Mouse (Mus musculus): ENCODE data around the gene Nr2f6.
A peak's percentile ranks its signal among the peaks of the same experiment; 100 is the strongest.

Nr2f6 gene

GRCm38 (mm10) chr8:71381421-71381970 is at the start of gene Nr2f6:
Gene Nr2f6 (minus strand): TSS chr8:71381960.
- DNase-seq, result peak; percentile 67

- no peak for DNase-seq
Observed at GRCm38 (mm10) chr8:71422121-71422520, 40.4 kb upstream of the Nr2f6 start.

GRCm38 (mm10) chr8:71411535-71412273 is 29.9 kb upstream of the Nr2f6 start:
- no peak for DNase-seq

- no peak for DNase-seq
Observed at GRCm38 (mm10) chr8:71408231-71408630, 26.5 kb upstream of the Nr2f6 start.

- DNase-seq, result peak; percentile 19
Observed at GRCm38 (mm10) chr8:71407441-71407840, 25.7 kb upstream of the Nr2f6 start.

GRCm38 (mm10) chr8:71406099-71407015 is 24.6 kb upstream of the Nr2f6 start:
- peak; percentile 57 for DNase-seq

GRCm38 (mm10) chr8:71405401-71406098 is 23.8 kb upstream of the Nr2f6 start, which contains the start of gene Ankle1:
Gene Ankle1 (plus strand): TSS chr8:71406010.
- peak; percentile 94 for DNase-seq

- DNase-seq, result peak; percentile 43
Observed at GRCm38 (mm10) chr8:71404951-71405351, 23.2 kb upstream of the Nr2f6 start.

- peak; percentile 16 for DNase-seq
Observed at GRCm38 (mm10) chr8:71404011-71404410, 22.3 kb upstream of the Nr2f6 start.

GRCm38 (mm10) chr8:71403107-71403885 is 21.5 kb upstream of the Nr2f6 start:
- no peak for DNase-seq

- peak; percentile 17 for DNase-seq
Observed at GRCm38 (mm10) chr8:71402446-71402964, 20.7 kb upstream of the Nr2f6 start.

- no peak for DNase-seq
Observed at GRCm38 (mm10) chr8:71401454-71401853, 19.7 kb upstream of the Nr2f6 start.

- no peak for DNase-seq
Observed at GRCm38 (mm10) chr8:71400826-71401225, 19.1 kb upstream of the Nr2f6 start.

- peak; percentile 47 for DNase-seq
Observed at GRCm38 (mm10) chr8:71397701-71398100, 15.9 kb upstream of the Nr2f6 start.

- peak; percentile 98 for DNase-seq
Observed at GRCm38 (mm10) chr8:71396639-71397305, 15.0 kb upstream of the Nr2f6 start, which contains the start of gene Babam1. Gene Babam1 (plus strand): TSS chr8:71396861.

- DNase-seq, result peak; percentile 61
Observed at GRCm38 (mm10) chr8:71395629-71396028, 13.9 kb upstream of the Nr2f6 start, which contains the start of gene Ushbp1. Gene Ushbp1 (minus strand): TSS chr8:71395802.

GRCm38 (mm10) chr8:71395071-71395470 is 13.3 kb upstream of the Nr2f6 start:
- peak; percentile 52 for DNase-seq

- no peak for DNase-seq
Observed at GRCm38 (mm10) chr8:71394481-71394880, 12.7 kb upstream of the Nr2f6 start.

GRCm38 (mm10) chr8:71392871-71393270 is 11.1 kb upstream of the Nr2f6 start:
- DNase-seq, result no peak

- DNase-seq, result no peak
Observed at GRCm38 (mm10) chr8:71392391-71392790, 10.6 kb upstream of the Nr2f6 start.

- DNase-seq, result no peak
Observed at GRCm38 (mm10) chr8:71391696-71392095, 9.9 kb upstream of the Nr2f6 start.

Data from cerebellum, adult 9-10 months (tissue).